Mouse (Mus musculus) heart, embryonic 14.5 days (tissue): ENCODE measurements around the gene Chrna3. TPM values are rescaled to one million over a fixed set of nuclear protein-coding genes. Genes with fewer than 3 reads are reported as not detected.

Experiments
- ATAC-seq: fragments of 200-750 bp; cut with Nextera tagmentation; 2 replicates; pipeline ENCODE4 v1.8.0; 2017; ENCODE audit warnings: low read depth, moderate TSS enrichment; ENCODE audit not compliant: insufficient number of reproducible peaks, insufficient read depth, low FRiP score
- H3K27ac ChIP-seq, 2 experiments: fragments of 200-500 bp in 1 of 2; fragments of 300-500 bp in 1 of 2; sonication (generic) in 1 of 2; replicated peaks in 1 of 2; 2 replicates each; pipeline ENCODE4 v1.5.1; 2012 to 2014; ENCODE audit warnings: low read depth in 2 of 2, low read length in 2 of 2, control low read depth in 1 of 2, mild to moderate bottlenecking in 1 of 2, mixed read lengths in 1 of 2; ENCODE audit not compliant: control insufficient read depth in 1 of 2, insufficient read depth in 1 of 2
- H3K27me3 ChIP-seq: fragments of 300-500 bp; sonication (generic); 2 replicates; pipeline ENCODE4 v1.6.1; 2014; ENCODE audit warnings: mild to moderate bottlenecking, low read length, control low read depth; ENCODE audit not compliant: control insufficient read depth, insufficient read depth
- H3K36me3 ChIP-seq: fragments of 300-500 bp; sonication (generic); 2 replicates; pipeline ENCODE4 v1.6.1; 2014; ENCODE audit warnings: mild to moderate bottlenecking, control low read depth, low read length, mixed read lengths; ENCODE audit not compliant: control insufficient read depth, insufficient read depth
- H3K4me1 ChIP-seq, 2 experiments: fragments of 200-500 bp in 1 of 2; fragments of 300-500 bp in 1 of 2; sonication (generic) in 1 of 2; 2 replicates each; pipeline ENCODE4 v1.6.1; 2012 to 2014; ENCODE audit warnings: low read length in 2 of 2, control low read depth in 1 of 2, mixed read lengths in 1 of 2; ENCODE audit not compliant: control insufficient read depth in 2 of 2, insufficient read depth in 2 of 2
- H3K4me2 ChIP-seq: fragments of 300-500 bp; sonication (generic); 2 replicates; pipeline ENCODE4 v1.6.1; 2014; ENCODE audit warnings: mild to moderate bottlenecking, low read length
- H3K4me3 ChIP-seq, 2 experiments: fragments of 200-500 bp in 1 of 2; fragments of 300-500 bp in 1 of 2; sonication (generic) in 1 of 2; 2 replicates each; pipeline ENCODE4 v1.5.1; 2012 to 2014; ENCODE audit warnings: low read length in 2 of 2, mild to moderate bottlenecking in 2 of 2, control low read depth in 1 of 2, low read depth in 1 of 2, moderate library complexity in 1 of 2; ENCODE audit not compliant: control insufficient read depth in 1 of 2, insufficient read depth in 1 of 2
- H3K9ac ChIP-seq: fragments of 300-500 bp; sonication (generic); 2 replicates; pipeline ENCODE4 v1.6.1; 2014; ENCODE audit warnings: mild to moderate bottlenecking, low read length
- H3K9me3 ChIP-seq: fragments of 300-500 bp; sonication (generic); 2 replicates; pipeline ENCODE4 v1.6.1; 2016; ENCODE audit warnings: low read length, control low read depth; ENCODE audit not compliant: control insufficient read depth
- whole genome bisulfite sequencing: fragments of 180-500 bp; shearing (Covaris S2); extraction: QIAGEN DNeasy Blood & Tissue Kit; methylation state at CpG from one replicate; pipeline ENCODE4 v1.1.7; 2014; 5-methylcytosine and 5-hydroxymethylcytosine counted together
- polyA plus RNA-seq: library from polyadenylated mRNA; unstranded; fragments of >200 nt; fragmentation: Nextera tagmentation; extraction: Ambion mirVana; gene quantifications from 2 replicates; pipeline ENCODE4 v1.2.1, GENCODE M21; 2014

The Chrna3 gene
- polyA plus RNA-seq, 1 experiment from 2014 or later, result 0.66 TPM

DNA sequence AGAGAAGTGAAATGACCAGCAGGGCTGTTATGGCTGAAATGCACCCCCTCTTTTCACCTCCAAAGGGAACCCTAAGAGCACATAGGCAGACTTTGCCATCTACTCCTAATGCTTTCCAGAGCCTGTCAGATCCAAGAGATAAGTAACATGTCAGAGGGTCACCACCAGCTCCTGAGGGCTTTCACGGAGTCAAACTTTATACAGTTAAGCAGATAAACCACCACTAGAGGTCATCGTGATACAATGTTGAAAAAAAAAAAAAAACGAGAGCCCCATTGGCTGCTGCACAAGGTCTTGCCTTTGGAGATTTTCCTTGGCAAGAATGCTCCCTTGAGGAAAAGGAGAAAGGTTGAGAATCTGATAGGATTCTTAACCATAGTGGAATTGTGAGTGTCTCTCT is 20.4 kb upstream of the Chrna3 start:
- Histone ChIP-seq H3K9me3 (no peaks in the 10 kb centered on the region), H3K4me3 (no peak overlapping the region), H3K9ac (no peak overlapping the region), H3K27me3 (peaks cover 8% of the 10 kb centered on the region), H3K4me2 (no peak overlapping the region), H3K27ac (no peak overlapping the region), H3K4me1 (peaks cover 5 to 6% of the 10 kb centered on the region in 2 experiments; a peak in 2 of 4 replicates), H3K36me3 (no peaks in the 10 kb centered on the region)
- under 1% methylated on average over 3 of the region's 3 CpGs for WGBS
- no peak for ATAC-seq

DNA sequence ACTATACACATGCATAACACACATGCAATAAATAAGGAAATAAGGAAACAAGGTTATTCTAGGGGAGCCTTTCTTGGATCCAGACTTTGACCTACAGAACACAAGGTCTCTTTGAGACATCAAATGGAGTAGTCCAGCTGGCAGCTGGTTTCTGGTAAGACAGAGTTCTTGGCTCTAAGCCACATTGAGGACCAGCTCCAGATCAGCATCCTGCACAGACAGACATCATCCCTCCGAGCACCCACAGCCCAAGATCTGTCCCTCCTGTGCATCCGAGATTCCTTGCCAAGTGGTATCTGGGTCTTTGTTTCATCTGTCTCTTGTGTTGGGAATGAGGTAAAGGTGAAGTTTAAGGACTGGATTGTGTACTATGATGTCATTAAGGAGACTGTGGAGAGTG is 18.6 kb upstream of the Chrna3 start:
- 66% methylated on average over 2 of the region's 2 CpGs for whole genome bisulfite sequencing
- Histone ChIP-seq H3K27me3 (peaks cover 8% of the 10 kb centered on the region), H3K27ac (no peak overlapping the region), H3K4me3 (no peak overlapping the region), H3K9me3 (no peaks in the 10 kb centered on the region), H3K4me2 (no peak overlapping the region), H3K4me1 (peaks cover 5 to 6% of the 10 kb centered on the region in 2 experiments; a peak in 2 of 4 replicates), H3K9ac (no peak overlapping the region), H3K36me3 (no peaks in the 10 kb centered on the region)
- ATAC-seq, result no peak

DNA sequence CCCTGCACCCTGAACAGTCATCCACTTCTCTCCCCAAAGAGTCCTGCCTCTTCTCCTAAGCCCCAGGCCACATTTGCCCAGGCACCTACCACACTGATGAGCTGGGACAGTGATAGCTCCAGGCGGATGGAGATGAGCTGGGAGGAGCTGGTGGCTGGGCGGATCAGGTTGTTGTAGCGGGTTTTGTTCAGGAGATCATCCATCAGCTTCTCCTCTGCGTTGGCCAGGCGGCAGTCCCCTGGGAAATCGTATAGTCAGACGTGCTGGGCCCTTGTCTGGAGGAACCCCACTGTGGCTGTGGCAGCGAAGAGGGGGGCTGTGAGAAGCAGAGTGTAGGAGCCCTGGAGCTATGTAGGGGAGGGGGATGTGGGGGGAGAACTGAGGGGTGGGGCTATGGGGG is 17.3 kb upstream of the Chrna3 start:
- no peaks in the 10 kb centered on the region for H3K36me3 ChIP-seq
- no peak overlapping the region for H3K9ac ChIP-seq
- H3K4me1 ChIP-seq, result peaks cover 2 to 5% of the 10 kb centered on the region in 2 experiments; a peak in 2 of 4 replicates
- H3K27me3 ChIP-seq, result peaks cover 8% of the 10 kb centered on the region
- no peak for ATAC-seq
- H3K4me2 ChIP-seq, result no peak overlapping the region
- H3K4me3 ChIP-seq, result no peak overlapping the region
- H3K27ac ChIP-seq, result no peak overlapping the region
- 17% methylated on average over 8 of the region's 8 CpGs for WGBS
- no peaks in the 10 kb centered on the region for H3K9me3 ChIP-seq

DNA sequence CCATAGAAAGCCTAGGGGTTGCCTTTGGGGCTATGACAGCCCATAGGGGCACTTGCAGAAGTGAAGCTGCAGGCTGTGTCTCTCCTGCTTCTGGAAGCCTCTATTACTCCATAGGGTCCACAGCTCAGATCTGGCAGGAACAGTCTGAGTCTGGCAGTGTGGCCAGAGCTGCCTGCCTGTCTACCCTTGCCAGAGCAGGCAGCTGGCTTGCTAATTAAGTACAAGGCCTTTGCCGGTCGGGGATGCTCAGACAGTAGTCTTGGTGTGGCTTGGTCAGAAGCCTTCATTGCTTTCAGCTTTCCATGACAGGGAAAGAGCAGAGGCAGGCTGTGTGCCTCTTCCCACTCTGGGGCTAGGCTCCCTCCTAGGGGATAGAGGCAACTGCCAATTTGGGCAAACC is 15.0 kb upstream of the Chrna3 start:
- ATAC-seq, result no peak
- 71% methylated on average over 2 of the region's 2 CpGs for WGBS

DNA sequence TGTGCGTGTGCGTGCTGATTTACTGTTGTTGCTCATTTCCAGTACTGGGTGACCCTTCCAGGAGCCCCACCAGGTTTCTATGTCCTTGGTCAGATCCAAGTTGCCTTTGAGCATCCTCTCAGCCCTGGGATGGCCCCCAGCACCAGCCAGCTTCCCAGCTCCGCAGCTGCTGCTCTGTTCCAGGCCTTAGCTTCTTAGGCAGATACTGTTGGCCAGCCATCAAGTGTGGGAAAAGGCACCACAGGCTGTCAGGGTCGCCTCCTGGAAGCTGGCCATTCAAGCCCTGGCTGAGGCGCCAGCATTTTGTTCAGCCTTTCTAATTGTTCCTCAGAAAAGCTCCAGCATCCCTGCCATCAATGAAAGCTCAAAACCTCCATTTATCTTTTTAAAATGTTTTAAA is 13.6 kb upstream of the Chrna3 start:
- WGBS, result 63% methylated on average over 5 of the region's 5 CpGs
- no peak overlapping the region for H3K27ac ChIP-seq
- H3K4me3 ChIP-seq, result no peak overlapping the region

More for the DNA sequence above, 15.0 kb upstream of the Chrna3 start:
- H3K4me2 ChIP-seq, result no peak overlapping the region
- H3K27me3 ChIP-seq, result no peaks in the 10 kb centered on the region; the same call in 1 of the 2 replicates
- no peaks in the 10 kb centered on the region for H3K9me3 ChIP-seq
- H3K36me3 ChIP-seq, result no peaks in the 10 kb centered on the region
- no peak overlapping the region for H3K27ac ChIP-seq
- H3K9ac ChIP-seq, result no peak overlapping the region
- H3K4me3 ChIP-seq, result no peak overlapping the region
- peaks cover 0 to 2% of the 10 kb centered on the region in 2 experiments; a peak in 1 of 4 replicates for H3K4me1 ChIP-seq

DNA sequence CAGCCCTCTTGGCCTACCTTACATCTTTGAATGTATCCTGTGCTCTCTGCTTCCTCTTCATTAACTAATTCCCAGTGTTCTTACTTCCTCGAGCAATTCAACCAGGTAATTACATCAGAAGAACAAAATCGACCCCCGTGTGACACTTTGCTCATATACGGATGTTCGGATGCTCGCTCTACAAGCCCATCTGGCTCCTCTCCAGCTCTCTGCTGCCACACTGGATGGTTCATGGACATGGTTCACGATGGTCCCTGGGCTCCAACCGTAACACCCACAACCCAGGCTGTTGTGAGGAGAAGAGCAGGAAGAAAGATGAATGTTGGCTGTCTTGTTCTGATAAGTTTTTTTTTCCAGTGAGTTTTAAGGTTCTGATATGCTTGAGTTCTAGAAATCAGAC is 12.6 kb upstream of the Chrna3 start:
- no peak overlapping the region for H3K27ac ChIP-seq
- no peak overlapping the region for H3K4me2 ChIP-seq
- WGBS, result 68% methylated on average over 8 of the region's 8 CpGs
- ATAC-seq, result no peak
- H3K36me3 ChIP-seq, result no peaks in the 10 kb centered on the region
- H3K4me3 ChIP-seq, result no peak overlapping the region
- no peaks in the 10 kb centered on the region for H3K4me1 ChIP-seq
- H3K9ac ChIP-seq, result no peak overlapping the region
- H3K27me3 ChIP-seq, result no peaks in the 10 kb centered on the region
- H3K9me3 ChIP-seq, result no peaks in the 10 kb centered on the region

More for the DNA sequence above, 13.6 kb upstream of the Chrna3 start:
- no peaks in the 10 kb centered on the region; the same call in 1 of the 2 replicates for H3K27me3 ChIP-seq
- H3K9me3 ChIP-seq, result no peaks in the 10 kb centered on the region
- H3K4me2 ChIP-seq, result no peak overlapping the region
- no peak overlapping the region for H3K9ac ChIP-seq
- no peaks in the 10 kb centered on the region for H3K36me3 ChIP-seq
- peaks cover 0 to 2% of the 10 kb centered on the region in 2 experiments; a peak in 1 of 4 replicates for H3K4me1 ChIP-seq
- no peak for ATAC-seq

DNA sequence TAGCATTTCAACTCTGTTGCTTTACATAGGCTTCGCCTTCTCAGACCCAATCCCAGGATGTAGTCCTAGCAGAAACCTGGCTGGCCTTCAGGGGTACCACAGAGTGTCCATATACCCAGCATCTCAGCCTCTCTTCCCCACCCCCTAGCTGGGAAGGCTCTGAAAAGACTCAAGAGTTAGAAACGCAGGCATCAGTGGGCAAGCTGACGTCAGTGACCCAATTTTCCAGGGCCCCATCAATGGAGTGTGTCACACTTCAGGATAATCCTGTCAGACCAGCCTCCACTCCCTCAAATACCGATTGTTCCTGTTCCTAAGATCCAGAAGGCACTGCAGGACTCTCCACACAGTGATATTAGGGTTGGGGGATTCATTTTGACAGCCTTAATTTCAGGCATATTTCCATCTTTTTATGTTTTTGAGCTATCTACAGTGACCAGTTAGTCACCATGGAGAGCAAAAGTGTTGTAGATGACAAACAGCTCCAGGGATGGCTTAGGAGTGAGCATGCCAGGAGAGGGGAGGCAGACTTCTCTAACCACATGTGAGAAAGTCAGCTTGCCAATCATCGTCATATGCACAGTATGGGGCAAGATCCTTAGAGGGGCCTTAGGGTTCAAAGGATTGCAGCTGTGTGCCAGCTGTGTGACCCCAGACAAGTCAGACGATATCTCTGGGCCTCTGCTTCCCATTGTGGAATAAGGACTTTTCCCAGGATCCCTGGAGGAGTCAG is 5.2 kb upstream of the Chrna3 start:
- Histone ChIP-seq H3K27ac (no peak overlapping the region), H3K27me3 (peaks cover 18% of the 10 kb centered on the region), H3K9ac (no peak overlapping the region), H3K4me2 (no peak overlapping the region), H3K4me1 (0 out of 4 replicates have a peak, but pooled peaks cover 0 to under 1% of the 10 kb centered on the region in 2 experiments), H3K4me3 (no peak overlapping the region), H3K36me3 (no peaks in the 10 kb centered on the region), H3K9me3 (no peaks in the 10 kb centered on the region)
- ATAC-seq, result no peak
- 46% methylated on average over 6 of the region's 6 CpGs for WGBS
